Mouse (Mus musculus) layer of hippocampus, postnatal 10 days (tissue): ENCODE measurements at regions not wholly inside any gene's neighbourhood (a gene's known extent, or its start where the extent isn't known, plus 50 kb on each side); places are given as distances from the start of the nearest gene placed in this dataset.

ENCODE experiments used
- DNase-seq, 2 experiments: peaks; one replicate each; pipeline ENCODE4 v3.0.0; 2021; ENCODE audit warnings: low spot score in 2 of 2

DNA sequence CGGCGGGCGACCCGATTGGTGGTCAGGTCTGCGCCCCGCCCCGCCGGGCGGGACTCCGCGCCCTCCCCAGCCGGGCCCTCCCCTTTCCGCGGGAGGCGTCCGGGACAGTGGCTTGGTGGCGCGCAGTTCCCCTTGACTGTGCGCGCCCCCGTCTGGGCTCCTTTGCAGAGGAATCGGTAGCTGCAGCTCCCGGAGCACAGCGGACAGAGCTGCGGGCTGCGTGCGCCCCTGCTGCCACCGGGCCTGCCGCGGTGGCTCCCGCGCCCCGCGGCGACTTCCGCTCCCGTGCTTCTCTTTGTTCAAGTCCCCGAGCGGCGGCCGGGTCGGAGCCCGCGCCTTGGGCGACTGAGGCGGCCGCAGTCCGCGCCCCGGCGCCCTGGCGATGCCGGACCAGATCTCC lies 566.6 kb upstream of the Gm21863 start:
- peak; percentile 7 to 10 for DNase-seq
